Mouse (Mus musculus) embryonic fibroblast, embryonic 13.5 days (primary cell): ENCODE results near the gene Dnajb2.

Source experiments
- CTCF ChIP-seq: IDR thresholded peaks from 2 replicates; pipeline ENCODE4 v1.5.1; 2011; ENCODE audit warnings: mild to moderate bottlenecking, control low read depth, low read length, moderate library complexity, borderline replicate concordance; ENCODE audit not compliant: insufficient read depth
- POLR2A ChIP-seq: IDR thresholded peaks from 2 replicates; pipeline ENCODE4 v1.6.1; 2011; ENCODE audit warnings: low read depth, mild to moderate bottlenecking, control low read depth, low read length, moderate library complexity

DNA sequence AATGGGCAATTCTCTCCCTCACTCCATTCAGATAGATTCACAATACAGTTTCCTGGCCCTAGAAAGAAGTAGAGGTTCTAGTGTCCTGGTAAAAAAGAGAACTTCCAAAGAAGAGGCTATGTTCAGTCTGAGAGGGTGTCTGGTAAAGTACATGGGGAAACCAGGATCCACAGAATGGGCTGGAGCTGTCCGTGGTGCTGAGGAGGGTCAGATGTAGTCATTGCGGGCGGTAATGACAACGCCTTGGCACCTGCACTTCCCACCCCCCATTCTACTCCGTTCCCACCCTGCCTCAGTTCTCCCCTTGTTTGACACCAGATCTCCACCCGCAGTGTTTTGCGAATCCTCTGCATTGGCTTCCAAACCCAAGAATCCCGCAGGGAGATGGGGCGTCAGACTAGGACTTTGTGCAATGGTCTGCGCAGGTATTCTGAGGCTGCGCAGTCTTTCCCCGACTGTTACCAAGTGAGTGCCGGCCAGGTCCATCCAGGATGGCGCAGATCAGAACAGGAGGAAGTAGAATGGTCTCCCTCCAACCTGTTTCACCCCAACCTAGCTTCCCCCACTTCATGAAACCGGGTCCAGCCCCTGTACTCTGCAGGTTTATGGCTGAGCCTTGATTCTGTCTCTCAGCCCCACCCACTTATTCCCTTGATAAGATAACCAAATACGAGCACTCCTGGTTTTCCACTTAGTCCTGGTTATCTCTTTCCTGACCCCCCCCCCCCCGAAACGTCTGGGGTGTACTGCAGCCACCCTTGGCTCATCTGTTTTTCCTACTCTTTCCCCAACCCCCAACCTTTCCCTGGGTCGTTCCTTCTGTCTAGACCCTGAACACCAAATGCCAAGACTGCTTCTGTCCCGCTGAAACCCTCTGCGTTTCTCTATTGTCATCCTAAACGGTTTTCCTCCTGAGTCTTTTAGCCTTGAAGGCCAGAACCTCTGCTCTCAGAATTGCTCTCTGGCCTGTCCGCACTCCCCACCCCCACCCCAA lies 41.3 kb downstream of the Dnajb2 start:
- no peak for TF ChIP-seq POLR2A
- TF ChIP-seq CTCF: no peak
